Mouse (Mus musculus) thymus, adult 2 months (tissue): ENCODE data around the gene Coq10a.

ENCODE experiments used
- CTCF ChIP-seq: fragments of 200-500 bp; IDR thresholded peaks from 2 replicates; pipeline ENCODE4 v1.5.1; 2012; ENCODE audit warnings: mild to moderate bottlenecking, control low read depth, low read length, moderate library complexity, borderline replicate concordance; ENCODE audit not compliant: control insufficient read depth, poor library complexity, insufficient read depth; ENCODE audit errors: extremely low read depth
- POLR2A ChIP-seq: fragments of 200-500 bp; IDR thresholded peaks from 2 replicates; pipeline ENCODE4 v1.6.1; 2012; ENCODE audit warnings: mild to moderate bottlenecking, low read length, control low read depth, moderate library complexity; ENCODE audit not compliant: control insufficient read depth, poor library complexity, insufficient read depth; ENCODE audit errors: extremely low read depth

- TF ChIP-seq CTCF (no peak), POLR2A (no peak)
Observed at GRCm38 (mm10) chr10:128321641-128322040, 47.2 kb downstream of the Coq10a start.
